Mouse (Mus musculus) erythroblast, adult 5-6 weeks (primary cell): ENCODE results near the gene Olfr287. TPM values are rescaled to one million over a fixed set of nuclear protein-coding genes. Genes with fewer than 3 reads are reported as not detected.
A peak's percentile ranks its signal among the peaks of the same experiment; 100 is the strongest.

Experiments used
- ATAC-seq: replicated peaks from 2 replicates; pipeline ENCODE4 v1.8.0; 2016; ENCODE audit warnings: moderate number of reproducible peaks, mild to moderate bottlenecking, moderate TSS enrichment, inconsistent platforms; ENCODE audit not compliant: poor library complexity, low FRiP score, severe bottlenecking
- total RNA-seq, 2 experiments: library from RNA; stranded (forward) in 1 of 2; stranded (reverse) in 1 of 2; fragments of 150-400 nt in 1 of 2; fragments of 200-764, 138-1000 nt in 1 of 2; gene quantifications; 2 replicates each; pipeline versions ENCODE4 v1.2.3 to v1.2.4; 2015 to 2017; ENCODE audit warnings: low replicate concordance in 2 of 2

The Olfr287 gene
- not detected in 2 replicates for total RNA-seq (2015; ENCODE audit: low replicate concordance)
- not detected in 2 replicates for total RNA-seq (2017; ENCODE audit: low replicate concordance)

DNA sequence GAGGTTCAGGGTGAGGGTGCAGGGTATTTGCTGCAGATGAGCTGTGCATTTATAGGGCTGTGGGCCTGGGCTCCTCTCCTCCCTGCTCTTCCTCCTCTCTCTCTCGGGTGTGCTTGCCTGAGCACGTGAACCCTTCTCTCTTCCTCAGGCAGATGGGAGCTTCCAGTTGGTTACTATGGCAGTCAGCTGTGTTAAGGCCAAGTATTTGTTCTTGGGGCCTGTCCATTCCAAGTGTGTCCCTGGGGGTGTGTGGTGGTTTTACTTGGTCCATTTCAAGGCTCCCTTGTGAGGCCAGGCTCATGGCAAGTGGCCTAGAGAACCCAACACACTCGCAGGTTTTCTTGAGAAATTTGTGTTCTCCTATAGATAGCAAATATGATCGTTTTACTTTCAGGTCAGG is at the start of gene Olfr287, which contains the start of gene Gm44579:
Gene Olfr287 (minus strand): TSS at position 180 of the 400 bp plus-strand sequence.
Gene Gm44579 (minus strand): TSS at position 101 of the 400 bp plus-strand sequence.
- ATAC-seq, result no peak

DNA sequence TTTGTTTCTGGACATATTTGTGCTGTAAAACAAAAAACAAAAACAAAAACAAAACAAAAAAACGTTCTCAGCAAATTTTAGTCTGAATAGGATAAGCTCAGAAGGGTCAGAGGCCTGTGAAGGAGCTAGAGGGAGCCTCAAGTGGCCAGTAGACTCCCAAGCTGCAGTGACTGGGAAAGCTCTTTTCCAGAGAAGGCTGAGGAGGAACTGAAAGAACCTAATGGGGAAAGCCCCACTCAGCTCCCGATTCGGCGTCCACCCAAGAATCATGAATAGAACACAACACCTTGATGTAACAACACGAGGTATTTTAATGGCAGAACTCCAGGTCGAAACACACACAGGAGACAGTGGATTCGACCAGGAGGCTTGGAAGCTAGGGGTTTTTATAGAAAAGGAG is 36.9 kb upstream of the Olfr287 start:
- ATAC-seq, result no peak

DNA sequence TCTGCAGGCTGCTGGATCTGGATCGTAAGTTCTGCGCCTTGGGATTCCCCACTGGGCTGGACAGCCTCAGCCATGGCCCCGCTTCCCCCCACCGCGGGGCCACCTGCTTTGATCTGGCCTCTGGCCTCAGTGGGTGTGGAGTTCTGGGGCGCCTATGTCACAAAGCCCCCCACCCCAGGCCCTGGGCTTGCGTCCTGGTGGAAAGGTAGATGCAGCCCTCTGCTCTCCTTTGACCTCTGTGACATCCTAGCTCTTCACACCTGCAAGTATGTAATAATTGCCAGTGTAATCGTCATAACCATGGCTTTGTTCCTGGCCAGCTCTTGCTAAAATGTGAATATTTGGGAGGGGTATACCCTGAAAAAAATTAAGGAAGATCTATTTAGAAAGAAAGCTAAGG is 36.3 kb upstream of the Olfr287 start, which contains the start of gene H1fnt:
Gene H1fnt (minus strand): TSS at position 101 of the 400 bp plus-strand sequence.
- ATAC-seq, result no peak

DNA sequence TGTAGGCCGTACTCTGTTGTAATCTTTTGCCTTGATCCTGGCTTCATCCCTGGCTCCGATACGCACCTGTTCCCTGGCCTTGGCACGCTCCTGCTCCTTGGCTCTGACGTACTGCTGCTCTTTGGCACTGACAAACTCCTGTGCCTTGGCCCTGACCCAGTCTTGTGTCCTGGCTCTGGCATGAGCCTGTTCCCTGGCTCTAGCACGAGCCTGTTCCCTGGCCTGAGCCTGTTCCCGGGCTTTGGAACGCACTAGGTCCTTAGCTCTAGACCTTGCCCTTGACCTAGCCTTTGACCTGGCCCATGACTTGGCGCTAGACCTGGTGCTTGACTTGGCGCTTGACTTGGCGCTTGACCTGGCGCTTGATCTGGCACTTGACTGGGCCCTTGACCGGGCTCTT is 35.4 kb upstream of the Olfr287 start:
- ATAC-seq, result no peak

DNA sequence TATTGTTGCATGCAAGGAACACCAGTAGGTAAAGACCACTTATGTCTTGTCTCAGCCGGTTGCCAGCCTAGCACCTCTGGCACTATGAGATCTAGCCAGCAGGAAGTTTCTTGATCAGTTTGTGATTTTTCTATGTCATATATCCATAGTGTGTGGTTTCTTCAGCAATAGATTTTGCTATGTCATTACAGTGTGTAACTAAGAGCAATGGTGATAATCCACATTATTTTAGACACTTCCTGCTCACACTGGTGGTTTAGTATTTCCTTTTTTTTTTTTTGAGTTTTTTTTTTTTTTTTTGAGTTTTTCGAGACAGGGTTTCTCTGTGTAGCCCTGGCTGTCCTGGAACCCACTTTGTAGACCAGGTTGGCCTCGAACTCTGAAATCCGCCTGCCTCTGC is 14.6 kb upstream of the Olfr287 start:
- ATAC-seq, result no peak

DNA sequence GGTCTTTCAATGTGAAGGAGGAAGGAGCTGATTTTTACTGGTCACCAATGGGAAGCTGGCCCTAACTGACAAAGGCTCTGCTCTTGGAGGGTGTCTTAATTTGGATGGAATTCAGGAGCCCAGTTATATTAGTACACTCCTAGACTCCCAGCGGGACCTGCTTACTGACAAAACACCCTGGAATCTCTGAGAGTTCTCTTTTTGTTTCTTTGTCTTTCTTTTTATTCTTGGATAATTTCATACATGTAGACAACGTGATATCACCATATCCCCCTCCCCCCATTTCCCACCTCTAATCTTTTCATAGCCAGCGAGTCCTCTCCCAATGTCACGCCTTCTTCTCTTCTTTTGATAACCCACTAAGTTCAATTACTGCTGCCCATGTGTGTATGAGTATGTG is 13.5 kb upstream of the Olfr287 start, which contains the start of gene Olfr286:
Gene Olfr286 (minus strand): TSS at position 101 of the 400 bp plus-strand sequence.
- ATAC-seq, result no peak

DNA sequence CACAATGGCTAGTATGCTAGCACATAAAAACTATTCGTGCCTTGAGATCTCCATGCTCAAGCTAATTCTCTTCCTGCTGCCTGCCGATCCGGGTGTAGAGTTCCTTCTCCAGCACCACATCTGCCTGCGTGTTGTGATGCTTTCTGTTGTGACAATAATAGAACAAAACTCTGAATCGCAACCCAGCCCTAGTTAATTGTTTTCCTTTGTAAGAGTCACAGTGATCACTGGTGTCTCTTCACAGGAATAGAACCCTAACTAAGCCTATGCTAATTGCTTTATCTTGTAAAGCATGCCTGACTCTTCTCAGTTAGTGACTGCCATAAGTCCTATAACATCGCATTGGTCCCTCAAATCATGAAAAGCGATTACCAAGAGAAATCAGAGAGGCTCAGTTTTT is 5.2 kb upstream of the Olfr287 start:
- no peak for ATAC-seq

DNA sequence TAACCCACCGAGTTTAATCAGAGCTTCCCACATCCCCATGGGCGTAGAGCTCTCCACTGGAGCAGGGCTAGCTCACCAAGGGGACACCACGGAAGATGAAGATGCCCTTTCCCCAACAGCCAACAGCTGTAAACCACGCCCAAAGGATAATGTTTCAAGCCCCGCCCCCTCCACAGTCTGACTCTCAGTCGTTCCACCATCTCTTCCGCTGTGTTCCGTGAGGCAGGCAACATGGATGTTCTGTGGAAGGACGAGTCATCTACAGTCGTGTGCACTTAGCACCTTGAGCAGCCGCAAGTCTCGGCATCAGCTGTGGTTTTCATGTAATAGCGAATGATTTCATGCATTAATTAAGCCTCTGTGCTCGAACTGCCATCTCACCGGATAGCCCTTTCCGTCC is 4.8 kb upstream of the Olfr287 start:
- no peak for ATAC-seq

DNA sequence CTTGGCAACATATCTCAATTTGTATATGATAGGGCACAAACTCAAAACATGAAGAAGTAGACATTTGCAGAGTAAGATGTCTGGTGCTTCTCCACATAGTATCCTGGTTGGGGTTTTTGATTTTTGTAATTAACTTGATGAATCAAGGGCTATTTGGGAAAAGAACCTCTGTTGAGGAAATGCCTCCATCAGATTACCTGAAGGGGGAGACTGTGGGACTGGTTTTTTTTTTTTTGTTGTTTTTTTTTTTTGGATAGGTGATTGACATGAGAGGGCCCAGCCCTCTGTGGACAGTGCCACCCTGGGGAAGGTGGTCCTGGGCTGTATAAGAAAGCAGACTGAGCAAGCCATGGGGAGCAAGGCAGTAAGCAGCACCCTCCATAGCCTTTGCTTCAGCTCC is 1.5 kb upstream of the Olfr287 start:
- no peak for ATAC-seq

DNA sequence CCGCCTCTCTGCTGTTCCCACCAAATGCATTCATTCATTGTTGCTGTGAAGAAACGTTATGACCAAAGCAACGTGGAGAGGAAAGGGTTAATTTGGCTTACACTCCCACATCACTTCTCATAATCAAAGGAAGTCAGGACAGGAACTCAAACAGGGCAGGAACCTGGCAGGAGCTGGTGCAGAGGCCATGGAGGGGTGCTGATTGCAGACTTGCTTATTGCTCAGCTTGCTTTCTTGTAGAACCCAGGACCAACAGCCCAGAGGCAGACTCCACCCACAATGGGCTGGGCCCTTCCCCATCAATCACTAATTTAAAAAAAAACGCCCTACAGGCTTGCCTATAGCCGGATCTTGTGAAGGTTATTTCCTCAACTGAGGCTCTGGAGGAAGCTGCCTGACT is 6.7 kb downstream of the Olfr287 start:
- no peak for ATAC-seq

DNA sequence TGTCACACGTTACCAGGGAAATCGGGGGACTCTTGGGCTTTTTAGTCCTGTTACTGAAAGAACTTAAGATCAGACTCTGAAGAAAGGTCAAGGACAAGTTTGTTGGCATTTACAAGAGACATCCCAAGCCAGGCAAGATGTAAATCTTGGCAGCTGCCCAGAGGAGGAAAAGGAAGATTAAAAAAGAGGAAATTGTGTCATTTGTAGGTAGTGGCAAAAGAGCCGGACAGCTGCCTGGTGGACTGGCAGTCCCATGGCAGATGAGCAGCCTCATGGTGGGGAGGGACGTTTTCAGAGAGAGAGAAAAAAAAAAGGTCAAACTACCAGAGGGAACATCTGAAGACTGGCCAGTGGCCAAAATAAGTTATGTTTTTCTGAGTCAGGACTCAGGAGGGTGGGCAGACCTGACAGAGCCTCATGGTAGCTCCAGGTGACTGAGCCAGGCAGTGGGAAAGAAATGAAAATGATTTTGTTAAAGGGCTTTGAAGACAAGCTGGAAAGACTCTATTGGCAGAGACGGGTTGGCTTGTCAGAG is 7.5 kb downstream of the Olfr287 start:
- ATAC-seq, result no peak

DNA sequence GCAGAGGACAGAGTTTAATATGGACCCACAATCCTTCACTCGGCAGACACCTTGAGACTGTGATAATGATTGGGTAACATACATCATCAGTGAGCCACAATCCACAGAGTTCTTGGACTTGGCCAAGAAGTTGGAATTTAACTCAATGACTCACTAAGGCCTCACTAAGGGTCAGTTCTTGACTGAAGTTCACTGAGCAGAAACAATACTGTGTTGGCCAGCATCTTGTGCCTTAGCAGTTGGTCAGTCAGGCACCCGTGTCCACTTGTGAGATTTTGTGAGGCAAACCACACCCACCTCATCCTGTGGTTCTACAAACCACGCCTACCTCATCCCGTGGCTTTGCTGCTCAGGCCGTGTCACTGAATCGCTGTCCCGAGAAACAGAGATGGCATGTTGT is 11.2 kb downstream of the Olfr287 start:
- no peak for ATAC-seq

DNA sequence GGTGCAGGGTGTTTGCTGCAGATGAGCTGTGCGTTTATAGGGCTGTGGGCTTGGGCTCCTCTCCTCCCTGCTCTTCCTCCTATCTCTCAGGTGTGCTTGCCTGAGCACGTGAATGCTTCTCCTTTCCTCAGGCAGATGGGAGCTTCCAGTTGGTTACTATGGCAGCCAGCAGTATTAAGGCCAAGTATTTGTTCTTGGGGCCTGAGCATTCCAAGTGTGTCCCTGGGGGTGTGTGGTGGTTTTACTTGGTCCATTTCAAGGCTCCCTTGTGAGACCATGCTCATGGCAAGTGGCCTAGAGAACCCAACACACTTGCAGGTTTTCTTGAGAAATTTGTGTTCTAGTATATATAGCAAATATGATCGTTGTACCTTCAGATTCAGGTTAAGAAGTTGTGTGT is 25.4 kb downstream of the Olfr287 start, which contains the start of gene Olfr288:
Gene Olfr288 (minus strand): TSS at position 101 of the 400 bp plus-strand sequence.
- ATAC-seq, result no peak

DNA sequence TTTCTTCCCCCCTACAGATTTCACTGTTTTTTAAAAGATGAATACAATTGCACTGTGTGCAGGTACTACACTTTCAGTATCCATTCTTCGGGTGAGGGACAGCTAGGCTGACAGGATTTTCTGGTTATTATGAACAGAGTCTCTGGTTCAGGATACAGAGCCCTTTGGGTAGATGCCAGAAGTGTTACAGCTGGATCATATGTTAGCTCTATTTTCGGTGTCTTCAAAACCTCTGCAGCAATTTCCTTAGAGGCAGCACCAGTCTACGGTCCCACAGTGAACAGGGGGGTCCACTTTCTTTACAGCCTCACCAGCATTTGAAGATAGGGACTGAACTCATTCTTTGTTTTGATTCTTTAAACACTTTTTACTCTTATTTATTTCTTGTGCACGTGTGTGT is 36.4 kb downstream of the Olfr287 start:
- ATAC-seq, result no peak

DNA sequence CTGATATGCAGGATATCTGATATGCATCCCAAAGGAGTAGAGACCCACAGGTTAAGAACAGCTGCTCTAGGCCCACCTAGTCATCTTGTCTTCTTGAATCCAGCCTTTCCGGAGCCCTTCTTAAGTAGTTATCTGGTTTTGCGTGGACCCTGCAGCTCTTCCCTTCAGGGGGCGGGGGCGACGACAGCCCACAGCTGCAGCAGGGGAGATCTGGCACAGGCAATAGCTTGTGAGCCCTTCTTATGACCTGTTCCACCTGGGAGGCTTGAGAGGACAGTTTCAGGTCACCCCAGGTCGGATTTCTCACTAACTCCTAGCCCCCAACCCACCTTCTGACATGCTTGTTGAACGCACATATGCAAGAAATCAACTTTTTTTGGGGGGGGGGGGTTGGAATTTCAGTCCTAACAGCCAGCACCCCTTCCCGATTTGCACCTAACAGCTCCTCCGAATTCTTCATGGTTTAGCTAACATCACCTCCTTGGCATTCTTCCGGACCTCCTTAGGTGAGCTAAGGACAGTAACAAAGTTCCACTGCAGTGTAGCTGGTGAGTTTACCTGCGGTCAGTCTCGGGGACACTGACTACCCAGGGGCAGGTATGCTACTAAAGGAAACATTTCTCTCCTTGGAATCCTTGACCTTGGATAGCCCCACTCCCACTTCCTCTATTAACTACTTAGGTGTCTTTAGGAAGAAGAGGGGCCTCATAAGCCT is 38.8 kb downstream of the Olfr287 start:
- ATAC-seq, result no peak

DNA sequence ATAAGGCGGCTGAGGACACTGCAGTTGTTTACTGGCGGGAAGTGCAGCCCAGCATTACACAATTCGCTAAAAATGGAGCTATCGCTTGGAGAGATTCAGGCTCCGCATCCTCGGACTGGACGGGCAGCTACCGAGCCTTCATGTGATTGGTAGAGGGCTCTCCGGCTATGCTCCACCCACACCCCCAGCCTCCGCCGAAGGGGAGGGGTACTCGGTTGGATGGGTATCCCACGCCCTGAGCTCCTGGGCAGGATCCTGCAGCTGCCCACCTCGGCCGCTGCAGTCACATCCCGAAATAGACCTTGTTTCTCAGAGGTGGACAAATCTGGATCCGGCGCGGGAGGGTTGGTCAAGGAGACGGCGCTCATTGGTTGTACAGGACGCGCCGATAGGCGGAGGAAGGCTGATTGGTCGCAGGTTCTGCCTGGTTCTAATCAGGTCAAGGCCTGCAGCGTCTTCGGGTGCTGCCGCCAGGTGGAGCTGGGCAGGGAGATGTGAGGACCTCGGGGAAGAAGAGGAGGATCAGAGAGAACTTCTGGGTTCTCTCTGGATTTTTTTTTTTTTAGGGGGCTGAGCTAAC is 39.6 kb downstream of the Olfr287 start:
- ATAC-seq, result peak; percentile 94

DNA sequence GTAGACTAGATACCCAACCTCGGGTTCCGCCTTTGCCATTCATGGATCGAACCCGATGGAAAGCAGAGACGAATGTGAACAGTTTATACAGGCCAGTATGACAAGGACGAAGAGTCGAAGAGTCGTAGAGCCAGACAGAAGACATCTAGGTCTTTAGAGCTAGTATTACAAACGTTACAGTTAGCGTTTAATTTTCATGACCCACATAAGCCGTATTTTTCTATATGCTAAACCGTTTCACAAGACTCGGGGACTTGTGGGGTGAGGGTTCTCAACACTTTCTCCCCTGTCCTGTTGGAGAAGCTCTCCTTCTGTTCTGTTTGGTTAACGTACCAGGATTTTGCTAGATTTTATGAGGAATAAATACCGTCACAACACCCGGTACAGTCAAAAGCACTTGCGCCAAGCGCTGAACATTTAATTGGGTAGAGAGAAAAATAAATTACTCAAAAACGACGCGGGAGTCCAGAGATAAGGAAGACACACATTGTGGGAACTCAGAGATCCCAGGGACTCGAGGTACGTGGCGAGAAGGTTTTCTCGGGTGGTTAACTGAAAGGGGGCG is 40.2 kb downstream of the Olfr287 start:
- ATAC-seq, result no peak

DNA sequence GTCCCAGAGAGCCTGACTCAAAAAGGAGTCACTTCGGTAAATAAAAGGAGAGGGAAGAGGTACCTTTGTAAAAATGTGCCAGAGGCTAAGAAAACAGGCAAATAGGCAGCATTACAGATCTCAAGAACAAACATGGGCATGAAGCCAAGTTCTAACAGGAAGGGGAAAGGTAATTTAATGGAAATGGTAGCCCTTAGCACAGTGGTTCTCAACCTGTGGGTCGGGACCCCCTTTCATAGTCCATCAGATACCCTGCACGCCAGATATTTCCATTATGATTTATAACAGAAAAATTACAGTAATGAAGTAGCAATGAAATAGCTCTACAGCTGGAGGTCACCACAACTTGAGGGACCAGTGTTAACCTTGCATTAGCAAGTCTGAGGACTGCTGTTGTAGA is 43.5 kb downstream of the Olfr287 start:
- ATAC-seq, result no peak

DNA sequence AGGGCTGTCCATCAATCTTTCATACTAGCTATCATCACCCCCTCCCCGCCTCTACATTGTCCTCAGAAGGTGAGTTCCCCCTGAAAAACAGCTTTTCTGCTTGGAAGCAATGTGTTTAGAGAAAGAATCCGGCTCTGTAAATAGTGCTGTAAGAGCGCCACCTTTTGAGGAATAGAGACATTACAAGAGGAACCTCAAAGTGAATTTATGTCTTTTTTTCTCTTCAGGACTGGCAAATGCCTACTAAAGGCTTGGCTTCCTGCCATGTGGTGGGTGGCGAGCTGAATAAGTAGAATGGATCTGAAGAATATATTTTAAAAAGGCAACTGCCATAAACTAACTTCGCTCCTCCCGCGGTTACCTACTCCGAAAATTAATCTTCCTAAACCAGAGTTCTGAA is 47.0 kb downstream of the Olfr287 start:
- ATAC-seq, result no peak

DNA sequence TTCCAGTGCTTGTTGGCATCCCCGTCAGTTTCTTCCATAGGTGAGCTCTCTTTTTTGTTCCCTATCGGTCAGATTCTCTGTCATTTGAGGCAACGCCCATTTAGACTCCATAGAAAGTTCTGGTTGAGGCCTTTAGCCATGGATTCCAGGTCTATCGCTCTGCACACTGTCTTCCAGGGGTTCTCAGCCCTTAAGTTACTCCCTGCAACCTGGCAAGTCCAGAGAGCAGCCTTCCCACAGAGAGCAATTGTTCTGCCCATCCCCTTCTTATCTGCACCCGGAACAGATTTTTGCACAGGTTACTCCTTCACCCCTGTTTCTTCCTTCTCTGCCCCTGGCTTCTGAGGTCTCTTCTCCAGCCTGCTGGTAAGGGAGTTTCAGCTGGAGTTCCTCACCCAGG is 48.7 kb downstream of the Olfr287 start:
- no peak for ATAC-seq

DNA sequence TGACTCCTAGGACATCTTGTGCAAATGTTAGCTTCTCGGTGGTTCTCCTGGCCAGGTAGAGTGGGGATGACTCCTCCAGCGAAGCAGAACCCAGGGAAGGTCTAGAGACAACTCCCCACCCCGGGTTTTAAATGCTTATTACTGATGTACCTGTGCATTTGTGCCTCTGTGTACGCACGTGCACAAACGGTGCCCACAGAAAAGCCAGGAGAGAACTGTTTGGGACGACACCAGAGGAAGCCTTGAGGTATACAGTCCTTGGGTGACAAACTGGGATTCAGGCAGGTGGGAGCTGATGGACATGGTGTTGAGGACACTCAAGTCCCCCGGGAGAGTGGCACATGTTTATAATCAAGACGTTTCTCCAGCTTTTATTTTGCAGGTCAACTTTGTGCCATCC is 49.9 kb downstream of the Olfr287 start:
- no peak for ATAC-seq
